Mouse (Mus musculus) embryonic facial prominence, embryonic 13.5 days (tissue): ENCODE data around the gene Shank1. TPM values are rescaled to one million over a fixed set of nuclear protein-coding genes. Genes with fewer than 3 reads are reported as not detected.

Source experiments
- polyA plus RNA-seq: library from polyadenylated mRNA; unstranded; fragments of >200 nt; fragmentation: Nextera tagmentation; extraction: Ambion mirVana; gene quantifications from 2 replicates; pipeline ENCODE4 v1.2.1, GENCODE M21; 2015

The Shank1 gene
- polyA plus RNA-seq, 1 experiment from 2014 or later: 5.5 TPM

Other genes starting within 250 kb of the Shank1 start
- gene Klk1b21, start 207.9 kb upstream of the Shank1 start, polyA plus RNA-seq: not detected in 2 replicates
- not detected in 2 replicates for gene Klk1b22, start 197.6 kb upstream of the Shank1 start, polyA plus RNA-seq
- gene Klk1b16, start 173.5 kb upstream of the Shank1 start, polyA plus RNA-seq: not detected in 2 replicates
- not detected in 2 replicates for gene Klk1b24, start 122.0 kb upstream of the Shank1 start, polyA plus RNA-seq
- not detected in 2 replicates for gene Klk1b3, start 112.1 kb upstream of the Shank1 start, polyA plus RNA-seq
- gene Klk1b4, start 102.8 kb upstream of the Shank1 start, polyA plus RNA-seq: not detected in 2 replicates
- gene Klk1b5, start 94.3 kb upstream of the Shank1 start, polyA plus RNA-seq: not detected in 2 replicates
- not detected in 2 replicates for gene Klk1, start 84.9 kb upstream of the Shank1 start, polyA plus RNA-seq
- gene Gm36864, start 74.1 kb upstream of the Shank1 start, polyA plus RNA-seq: 0.21 TPM in 1 of 2 replicates, not detected in the other
- 1.4 TPM in 2 replicates for gene 1700028J19Rik, start 63.6 kb upstream of the Shank1 start, polyA plus RNA-seq
- gene 2410002F23Rik, start 63.5 kb upstream of the Shank1 start, polyA plus RNA-seq: 199 and 210 TPM in 2 replicates
- gene Acp4, start 52.9 kb upstream of the Shank1 start, polyA plus RNA-seq: 0.13 TPM in 1 of 2 replicates, not detected in the other
- gene Gm15517, start 48.8 kb upstream of the Shank1 start, polyA plus RNA-seq: not detected in 2 replicates
- gene Clec11a, start 3.4 kb upstream of the Shank1 start, polyA plus RNA-seq: 9.1 and 11.9 TPM in 2 replicates
- gene Syt3, start 73.8 kb downstream of the Shank1 start, polyA plus RNA-seq: 4.1 and 4.9 TPM in 2 replicates
- gene 1700008O03Rik, start 75.6 kb downstream of the Shank1 start, polyA plus RNA-seq: 0.19 and 1.4 TPM in 2 replicates
- 1.5 and 1.6 TPM in 2 replicates for gene Lrrc4b, start 118.8 kb downstream of the Shank1 start, polyA plus RNA-seq
- gene Aspdh, start 155.1 kb downstream of the Shank1 start, polyA plus RNA-seq: 0.69 and 2.2 TPM in 2 replicates
- gene Josd2, start 157.7 kb downstream of the Shank1 start, polyA plus RNA-seq: 93.6 and 106 TPM in 2 replicates
- gene Emc10, start 186.3 kb downstream of the Shank1 start, polyA plus RNA-seq: 126 and 129 TPM in 2 replicates
- gene Fam71e1, start 186.3 kb downstream of the Shank1 start, polyA plus RNA-seq: 19.9 and 22.4 TPM in 2 replicates
- gene Mybpc2, start 214.4 kb downstream of the Shank1 start, polyA plus RNA-seq: 0.13 and 0.14 TPM in 2 replicates
- gene Spib, start 221.8 kb downstream of the Shank1 start, polyA plus RNA-seq: 0.60 and 0.94 TPM in 2 replicates
- gene Pold1, start 238.6 kb downstream of the Shank1 start, polyA plus RNA-seq: 94.4 and 104 TPM in 2 replicates
- gene Nr1h2, start 243.7 kb downstream of the Shank1 start, polyA plus RNA-seq: 72.3 and 80.1 TPM in 2 replicates